In the genomic region with DNA sequence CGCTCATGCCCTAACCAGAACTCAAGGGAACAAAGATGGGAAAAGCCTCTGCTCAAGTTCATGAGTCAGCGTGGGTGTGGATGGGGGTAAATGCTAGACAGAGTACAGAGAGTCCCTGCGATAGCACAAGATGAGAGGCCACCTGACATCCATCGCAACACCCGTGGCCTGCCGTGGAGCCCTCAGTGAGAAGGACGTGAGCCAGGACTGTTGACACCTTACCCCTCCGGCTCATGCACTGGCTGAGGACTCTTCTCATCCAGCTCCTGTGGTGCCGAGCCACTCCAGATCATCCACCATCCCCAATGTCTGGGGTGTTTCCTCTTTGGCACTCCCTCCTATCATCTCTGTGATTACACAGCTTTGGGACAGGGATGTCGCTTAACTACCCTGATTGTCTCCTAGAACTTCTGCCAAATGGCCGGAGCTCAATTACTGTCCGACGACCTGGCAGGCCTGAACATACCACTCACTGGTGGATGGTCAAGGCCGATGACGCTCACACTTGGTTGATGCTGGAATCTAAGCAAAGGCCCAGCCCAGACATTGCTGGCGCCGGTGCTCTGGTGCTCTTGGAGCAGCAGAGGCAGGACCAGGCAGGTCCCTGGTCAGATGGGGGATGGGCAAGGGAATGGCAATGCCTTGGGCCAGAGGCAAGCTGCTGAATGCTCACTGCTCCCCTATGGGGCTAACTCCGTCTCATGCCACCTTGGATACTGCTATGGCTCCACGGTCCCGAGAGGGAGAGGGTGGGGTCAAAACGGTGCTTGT, we compare ENCODE assay signal across 14 mouse cellular contexts. TPM values are rescaled to one million over a fixed set of nuclear protein-coding genes. Genes with fewer than 3 reads are reported as not detected.
DNase-seq lines count a peak whose midpoint lies in the region; ATAC-seq and TF ChIP-seq lines count a peak whose summit lies in the region.
"Had no signal": no experiment of that assay in that cellular context is flagged by ENCODE, and none has a peak within 500 bp of the region (broad histone marks: within the 10 kb centered on the region; RNA-seq: fewer than 3 reads in every experiment).

No protein-coding gene starts in this region.

- peak overlapping the region; percentile 45 for H3K9ac ChIP-seq in heart, embryonic 12.5 days
- H3K9ac ChIP-seq in stomach, postnatal 0 days (ENCODE audit: low read length) = no peak overlapping the region
- H3K9ac ChIP-seq: lung, embryonic 14.5 days had no signal

- no peaks in the 10 kb centered on the region for H3K27me3 ChIP-seq in testis, adult 2 months (ENCODE audit: control insufficient read depth, insufficient read depth, low read length)
- H3K27me3 ChIP-seq in heart, embryonic 12.5 days (replicated peaks) = no peaks in the 10 kb centered on the region
- H3K27me3 ChIP-seq in stomach, postnatal 0 days (ENCODE audit: control insufficient read depth, insufficient read depth, low read length) = no peaks in the 10 kb centered on the region

- TF ChIP-seq EP300 in stomach, postnatal 0 days (optimal IDR thresholded peaks at IDR 0.05) = no peak

- no peak for ATAC-seq in heart, embryonic 12.5 days (ENCODE audit: insufficient number of reproducible peaks, low FRiP score)
- ATAC-seq in stomach, postnatal 0 days (ENCODE audit: low FRiP score, low TSS enrichment) = 0 out of 2 replicates have a peak, but pooled peaks have one; percentile 27

- peak; percentile 27 for DNase-seq in gastrocnemius, adult 18-20 months (ENCODE audit: low spot score)
- no peak for DNase-seq in gastrocnemius, adult 8-10 months (ENCODE audit: low spot score in 2 of 2)
- no peak for DNase-seq in testis, postnatal 14 days (ENCODE audit: low spot score)
- DNase-seq in stomach, postnatal 0 days (ENCODE audit: low spot score) = no peak
- no peak for DNase-seq in ovary, postnatal 36 days (ENCODE audit: low spot score)
- DNase-seq in layer of hippocampus, postnatal 14 days (ENCODE audit: low spot score in 2 of 2) = no peak
- DNase-seq: adrenal gland, postnatal 25 days; kidney, adult 8-10 months; lung, embryonic 14.5 days; thymus, postnatal 25 days had no signal

- no peak overlapping the region for H3K4me3 ChIP-seq in testis, adult 2 months (ENCODE audit: control insufficient read depth, low read depth, low read length)
- no peak overlapping the region for H3K4me3 ChIP-seq in heart, embryonic 12.5 days
- no peak overlapping the region for H3K4me3 ChIP-seq in stomach, postnatal 0 days (ENCODE audit: low read depth, low read length)

- no peak overlapping the region for H3K27ac ChIP-seq in testis, adult 2 months (ENCODE audit: control insufficient read depth, insufficient read depth, low read depth, low read length)
- peak overlapping the region; percentile 100 for H3K27ac ChIP-seq in heart, embryonic 12.5 days (ENCODE audit: poor library complexity, severe bottlenecking)
- H3K27ac ChIP-seq in stomach, postnatal 0 days (replicated peaks) = peak overlapping the region; percentile 18; the same call in 1 of the 2 replicates

- no peaks in the 10 kb centered on the region; the same call in 1 of the 2 replicates for H3K4me1 ChIP-seq in testis, adult 2 months (ENCODE audit: control insufficient read depth, insufficient read depth, low read length)
- peaks cover 99% of the 10 kb centered on the region for H3K4me1 ChIP-seq in heart, embryonic 12.5 days (replicated peaks)
- peaks cover 7% of the 10 kb centered on the region; the same call in 1 of the 2 replicates for H3K4me1 ChIP-seq in stomach, postnatal 0 days (replicated peaks; ENCODE audit: control insufficient read depth, insufficient read depth)

- H3K36me3 ChIP-seq in testis, adult 2 months (ENCODE audit: control insufficient read depth, insufficient read depth, low read length) = no peaks in the 10 kb centered on the region
- no peaks in the 10 kb centered on the region for H3K36me3 ChIP-seq in heart, embryonic 12.5 days
- no peaks in the 10 kb centered on the region for H3K36me3 ChIP-seq in stomach, postnatal 0 days (ENCODE audit: control insufficient read depth, insufficient read depth, low read length)

- peak; percentile 4; the same call in 1 of the 2 replicates for TF ChIP-seq CTCF in testis, adult 2 months (IDR thresholded peaks at IDR 0.05; ENCODE audit: control insufficient read depth, insufficient read depth, insufficient replicate concordance, low read depth, low read length)
- TF ChIP-seq CTCF in stomach, postnatal 0 days (IDR thresholded peaks at IDR 0.05; ENCODE audit: low read depth) = no peak

- peak overlapping the region; percentile 22; the same call in 1 of the 2 replicates for H3K4me2 ChIP-seq in heart, embryonic 12.5 days
- H3K4me2 ChIP-seq in stomach, postnatal 0 days (replicated peaks; ENCODE audit: low read depth) = no peak overlapping the region
- H3K4me2 ChIP-seq: lung, embryonic 14.5 days; midbrain, embryonic 11.5 days had no signal

- WGBS in heart, embryonic 12.5 days = 23% methylated on average over 21 of the region's 21 CpGs
- 67% methylated on average over 21 of the region's 21 CpGs for WGBS in stomach, postnatal 0 days

- no peak for TF ChIP-seq POLR2A in testis, adult 2 months (IDR thresholded peaks at IDR 0.05; ENCODE audit: control insufficient read depth, low read depth, low read length)

- no peaks in the 10 kb centered on the region for H3K9me3 ChIP-seq in heart, embryonic 12.5 days (replicated peaks)
- H3K9me3 ChIP-seq in stomach, postnatal 0 days (ENCODE audit: control insufficient read depth, low read length) = no peaks in the 10 kb centered on the region

RNA-seq across cellular contexts. Expression of a gene that starts 25.8 kb away (rescaled TPM):
- 1 to 10 TPM; 1.3 to 3.3 TPM for total RNA-seq in gastrocnemius, adult 18-20 months (2021)
- total RNA-seq in gastrocnemius, adult 8-10 months (2022) = 1 to 10 TPM; 1.1 to 2.4 (median 1.8) TPM
- polyA plus RNA-seq in testis, adult 2 months (2012; rRNA removed) = 0.86 and 1.2 TPM in 2 replicates
- 18.4 and 18.7 TPM in 2 replicates for polyA plus RNA-seq in heart, embryonic 12.5 days (2016; fragmentation: Nextera tagmentation; extraction: Ambion mirVana)
- 3.8 and 4.1 TPM in 2 replicates for polyA plus RNA-seq in stomach, postnatal 0 days (2015; fragmentation: Nextera tagmentation; extraction: Ambion mirVana)
- total RNA-seq in layer of hippocampus, postnatal 14 days (2021) = 10 to 100 TPM; 11.9 to 12.6 TPM
- total RNA-seq: common myeloid progenitor, adult 5-6 weeks had no signal

RNA-seq across cellular contexts. Expression of a gene that starts 53.0 kb away (rescaled TPM):
- 1 to 10 TPM; 2.7 to 2.8 TPM for total RNA-seq in gastrocnemius, adult 18-20 months (2021)
- 1 to 10 TPM; 1.0 to 2.2 (median 1.7) TPM for total RNA-seq in gastrocnemius, adult 8-10 months (2022)
- polyA plus RNA-seq in testis, adult 2 months (2012; rRNA removed) = 66.1 and 66.3 TPM in 2 replicates
- polyA plus RNA-seq in heart, embryonic 12.5 days (2016; fragmentation: Nextera tagmentation; extraction: Ambion mirVana) = 5.6 and 6.8 TPM in 2 replicates
- polyA plus RNA-seq in stomach, postnatal 0 days (2015; fragmentation: Nextera tagmentation; extraction: Ambion mirVana) = 3.4 and 5.8 TPM in 2 replicates
- 10 to 100 TPM; 19.4 to 24.4 TPM for total RNA-seq in layer of hippocampus, postnatal 14 days (2021)

Comparison
In these comparisons a context has a peak if more than half of its experiments do, and no peak if none do; other contexts are left out.
1. RNA of a gene that starts 53.0 kb away (total RNA-seq): 19.4 to 24.4 TPM in layer of hippocampus, postnatal 14 days; 2.7 to 2.8 TPM in gastrocnemius, adult 18-20 months and 1.0 to 2.2 TPM in gastrocnemius, adult 8-10 months; every median in the first group is over 4 times any median in the second.